Mouse (Mus musculus) liver, embryonic 15.5 days (tissue): ENCODE data around the gene Coch. TPM values are rescaled to one million over a fixed set of nuclear protein-coding genes. Genes with fewer than 3 reads are reported as not detected.
A peak's percentile ranks its signal among the peaks of the same experiment; 100 is the strongest.
"Not testable (repeated sequence)": the region's sequence is repeated elsewhere in the genome, so short reads cannot be mapped to it uniquely, and the experiment has no call there.

Experiments used
- ATAC-seq: fragments of 200-750 bp; cut with Nextera tagmentation; 2 replicates; pipeline ENCODE4 v1.8.0; 2017; ENCODE audit warnings: moderate number of reproducible peaks, mild to moderate bottlenecking, moderate library complexity; ENCODE audit not compliant: insufficient read depth
- H3K27ac ChIP-seq: fragments of 300-500 bp; sonication (generic); replicated peaks from 2 replicates; pipeline ENCODE4 v1.5.1; 2015; ENCODE audit warnings: mild to moderate bottlenecking, inconsistent platforms
- H3K27me3 ChIP-seq: fragments of 300-500 bp; sonication (generic); 2 replicates; pipeline ENCODE4 v1.6.1; 2015; ENCODE audit warnings: mild to moderate bottlenecking, inconsistent platforms
- H3K36me3 ChIP-seq: fragments of 300-500 bp; sonication (generic); replicated peaks from 2 replicates; pipeline ENCODE4 v1.6.1; 2015; ENCODE audit warnings: moderate library complexity, mild to moderate bottlenecking, inconsistent platforms
- H3K4me1 ChIP-seq: fragments of 300-500 bp; sonication (generic); replicated peaks from 2 replicates; pipeline ENCODE4 v1.6.1; 2015; ENCODE audit warnings: inconsistent platforms
- H3K4me2 ChIP-seq: fragments of 300-500 bp; sonication (generic); 2 replicates; pipeline ENCODE4 v1.6.1; 2015; ENCODE audit warnings: moderate library complexity, mild to moderate bottlenecking, inconsistent platforms
- H3K4me3 ChIP-seq: fragments of 300-500 bp; sonication (generic); replicated peaks from 2 replicates; pipeline ENCODE4 v1.5.1; 2015; ENCODE audit warnings: mild to moderate bottlenecking, inconsistent platforms
- H3K9ac ChIP-seq: fragments of 300-500 bp; sonication (generic); 2 replicates; pipeline ENCODE4 v1.6.1; 2015; ENCODE audit warnings: moderate library complexity, mild to moderate bottlenecking, inconsistent platforms
- H3K9me3 ChIP-seq: fragments of 300-500 bp; sonication (generic); replicated peaks from 2 replicates; pipeline ENCODE4 v1.6.1; 2016; ENCODE audit warnings: inconsistent platforms
- WGBS: fragments of 180-500 bp; shearing (Covaris S2); methylation state at CpG from one replicate; pipeline ENCODE4 v1.1.7; 2015; ENCODE audit warnings: mixed read lengths; ENCODE audit not compliant: insufficient replicate concordance; 5-methylcytosine and 5-hydroxymethylcytosine counted together
- polyA plus RNA-seq: library from polyadenylated mRNA; unstranded; fragments of >200 nt; fragmentation: Nextera tagmentation; extraction: Ambion mirVana; gene quantifications from 2 replicates; pipeline ENCODE4 v1.2.1, GENCODE M21; 2015

Gene Coch
- polyA plus RNA-seq, 1 experiment from 2014 or later = 0.10 TPM

DNA sequence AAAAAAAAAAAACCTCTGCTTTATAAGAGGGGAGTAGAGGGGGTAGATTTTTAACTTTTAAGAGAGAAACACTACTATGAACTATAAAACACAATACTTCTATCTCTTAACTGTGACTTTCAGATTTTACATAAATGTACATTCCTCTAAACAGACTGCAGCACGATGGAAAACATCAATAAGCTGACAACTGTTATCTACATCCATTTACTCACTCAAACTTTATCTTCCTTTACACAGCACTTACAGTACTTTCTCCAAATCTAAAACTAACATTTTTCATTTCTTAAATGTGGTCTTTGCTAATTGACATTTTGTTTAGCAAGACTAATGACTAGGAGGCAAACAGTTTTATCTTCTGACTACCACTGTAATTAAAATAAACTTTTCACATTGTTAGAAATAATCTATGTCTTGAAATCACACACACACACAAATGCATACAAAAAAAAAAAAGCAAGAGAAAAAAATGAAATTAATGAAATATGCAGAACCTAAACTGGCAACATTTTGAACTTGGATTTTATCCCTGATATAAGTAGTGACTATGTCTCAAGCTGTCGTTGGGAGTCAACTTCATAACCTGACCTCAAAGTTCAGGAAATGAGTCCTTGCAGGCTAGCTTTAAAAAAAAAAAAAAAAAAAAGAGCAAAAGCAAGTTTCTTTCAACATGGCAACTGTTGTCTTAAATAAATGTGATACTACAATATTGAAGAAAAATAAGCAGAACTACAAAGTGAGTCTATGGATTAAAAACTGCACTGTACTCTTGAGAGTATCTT is 43.7 kb downstream of the Coch start:
- H3K27ac ChIP-seq = no peak overlapping the region
- H3K27me3 ChIP-seq = no peaks in the 10 kb centered on the region
- H3K9me3 ChIP-seq = no peaks in the 10 kb centered on the region
- H3K4me2 ChIP-seq = no peak overlapping the region
- ATAC-seq = no peak
- H3K4me1 ChIP-seq = peaks cover 7% of the 10 kb centered on the region
- peaks cover 7% of the 10 kb centered on the region; the same call in 1 of the 2 replicates for H3K36me3 ChIP-seq
- no peak overlapping the region for H3K9ac ChIP-seq
- no peak overlapping the region for H3K4me3 ChIP-seq
- 17% methylated on average over 2 of the region's 2 CpGs for WGBS

DNA sequence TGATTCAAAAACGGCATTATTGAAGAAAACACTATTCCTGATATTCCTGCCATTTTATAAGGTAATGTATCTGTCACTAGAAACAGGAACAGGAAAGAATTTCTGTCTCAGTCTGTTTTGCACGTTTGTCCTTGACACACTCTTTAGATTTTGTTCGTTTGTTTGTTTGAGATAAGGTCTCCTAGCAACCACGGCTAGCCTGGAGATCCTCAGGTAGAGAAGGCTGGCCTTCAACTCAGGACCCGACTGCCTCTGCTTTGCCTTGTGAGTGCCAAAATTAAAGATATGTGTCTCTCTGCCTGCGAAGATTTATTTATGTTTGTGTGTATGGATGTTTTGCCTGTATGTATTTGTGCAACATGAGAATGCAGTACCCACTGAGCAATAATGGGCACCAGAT is 48.7 kb downstream of the Coch start:
- Histone ChIP-seq H3K36me3 (peaks cover 10% of the 10 kb centered on the region; the same call in 1 of the 2 replicates), H3K4me1 (peaks cover 11% of the 10 kb centered on the region), H3K4me3 (no peak overlapping the region), H3K4me2 (no peak overlapping the region), H3K9ac (no peak overlapping the region), H3K27ac (no peak overlapping the region; the same call in 1 of the 2 replicates), H3K9me3 (no peaks in the 10 kb centered on the region), H3K27me3 (no peaks in the 10 kb centered on the region)
- 22% methylated on average over 6 of the region's 6 CpGs for WGBS
- peak; percentile 60; the same call in 1 of the 2 replicates for ATAC-seq

- H3K27me3 ChIP-seq, H3K4me1 ChIP-seq, H3K9ac ChIP-seq, H3K4me3 ChIP-seq, H3K27ac ChIP-seq, H3K4me2 ChIP-seq, H3K9me3 ChIP-seq, ATAC-seq: not testable (repeated sequence)
- H3K36me3 ChIP-seq = peaks cover 37% of the 10 kb centered on the region
Observed at GRCm38 (mm10) chr12:51649401-51649800, 56.3 kb downstream of the Coch start.

Other genes starting within 250 kb of the Coch start
- gene G2e3, start 245.3 kb upstream of the Coch start, polyA plus RNA-seq = 15.2 and 16.2 TPM in 2 replicates
- 35.2 and 37.3 TPM in 2 replicates for gene Scfd1, start 215.8 kb upstream of the Coch start, polyA plus RNA-seq
- 11.3 and 13.7 TPM in 2 replicates for gene Ap4s1, start 97.7 kb downstream of the Coch start, polyA plus RNA-seq
- 13.1 and 13.9 TPM in 2 replicates for gene Strn3, start 98.6 kb downstream of the Coch start, polyA plus RNA-seq
- gene Hectd1, start 236.2 kb downstream of the Coch start, polyA plus RNA-seq = 24.0 and 29.4 TPM in 2 replicates